Mouse (Mus musculus) erythroblast, embryonic 14.5 days (primary cell): ENCODE measurements around the gene Celsr1. TPM values are rescaled to one million over a fixed set of nuclear protein-coding genes. Genes with fewer than 3 reads are reported as not detected.

Experiments used
- H3K27me3 ChIP-seq: 2 replicates; pipeline ENCODE4 v1.6.1; 2012; ENCODE audit warnings: inconsistent platforms; ENCODE audit not compliant: control insufficient read depth
- H3K36me3 ChIP-seq: 2 replicates; pipeline ENCODE4 v1.6.1; 2012; ENCODE audit warnings: mild to moderate bottlenecking, inconsistent platforms; ENCODE audit not compliant: control insufficient read depth
- H3K4me1 ChIP-seq: 2 replicates; pipeline ENCODE4 v1.6.1; 2012; ENCODE audit warnings: inconsistent platforms; ENCODE audit not compliant: control insufficient read depth
- H3K4me3 ChIP-seq: replicated peaks from 2 replicates; pipeline ENCODE3; 2012; ENCODE audit warnings: moderate library complexity, mild to moderate bottlenecking, inconsistent platforms
- H3K9me3 ChIP-seq: 2 replicates; pipeline ENCODE4 v1.6.1; 2012; ENCODE audit warnings: low read length, inconsistent platforms, mixed read lengths; ENCODE audit not compliant: control insufficient read depth
- GATA1 ChIP-seq: IDR thresholded peaks from 2 replicates; pipeline ENCODE4 v1.6.1; 2012; ENCODE audit warnings: low read length, inconsistent platforms, mixed read lengths
- TAL1 ChIP-seq: IDR thresholded peaks from 3 replicates; pipeline ENCODE4 v1.6.1; 2012; ENCODE audit warnings: low read length, inconsistent platforms, mixed read lengths
- polyA plus RNA-seq: library from polyadenylated mRNA; stranded (reverse); fragments of >175 nt; gene quantifications from 2 replicates; pipeline ENCODE4 v1.2.3, GENCODE M21; 2012

The Celsr1 gene
- polyA plus RNA-seq, 1 experiment = 0.01 TPM

GRCm38 (mm10) chr15:85900318-85900717 is 133.3 kb downstream of the Celsr1 start:
- no peak for TF ChIP-seq TAL1
- no peak for TF ChIP-seq GATA1
- H3K4me3 ChIP-seq = no peak overlapping the region
- no peaks in the 10 kb centered on the region for H3K9me3 ChIP-seq
- H3K27me3 ChIP-seq = no peaks in the 10 kb centered on the region
- peaks cover 28% of the 10 kb centered on the region for H3K36me3 ChIP-seq
- H3K4me1 ChIP-seq = no peaks in the 10 kb centered on the region

GRCm38 (mm10) chr15:85899396-85899795 is 134.2 kb downstream of the Celsr1 start:
- Histone ChIP-seq H3K4me3 (no peak overlapping the region), H3K4me1 (no peaks in the 10 kb centered on the region), H3K9me3 (no peaks in the 10 kb centered on the region), H3K27me3 (no peaks in the 10 kb centered on the region), H3K36me3 (peaks cover 37% of the 10 kb centered on the region)
- no peak for TF ChIP-seq TAL1
- TF ChIP-seq GATA1 = no peak

DNA sequence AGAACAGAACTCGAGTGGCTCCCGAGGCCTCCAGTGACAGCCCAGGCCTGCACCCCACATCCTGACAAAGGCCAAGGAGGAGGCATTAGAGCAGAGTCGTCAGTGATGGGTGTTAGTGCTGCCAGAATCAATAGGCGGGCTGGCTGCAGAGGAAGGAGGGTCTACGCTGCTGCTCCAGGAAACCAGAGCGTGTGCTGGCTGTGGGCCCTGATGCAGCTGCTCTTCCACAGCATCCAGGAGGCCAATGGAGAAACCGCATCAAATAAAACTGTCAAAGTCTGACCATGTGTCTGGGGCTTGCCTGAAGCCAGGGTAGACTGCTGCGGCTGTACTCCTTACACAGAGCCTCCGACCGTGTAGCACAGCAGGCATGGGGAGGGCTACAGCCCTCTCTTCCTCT is 136.5 kb downstream of the Celsr1 start:
- TF ChIP-seq GATA1 (no peak), TAL1 (no peak)
- no peaks in the 10 kb centered on the region for H3K9me3 ChIP-seq
- peaks cover 60% of the 10 kb centered on the region for H3K36me3 ChIP-seq
- no peaks in the 10 kb centered on the region for H3K4me1 ChIP-seq
- no peaks in the 10 kb centered on the region for H3K27me3 ChIP-seq
- H3K4me3 ChIP-seq = no peak overlapping the region

GRCm38 (mm10) chr15:85896284-85896683 is 137.3 kb downstream of the Celsr1 start:
- Histone ChIP-seq H3K27me3 (no peaks in the 10 kb centered on the region), H3K4me1 (no peaks in the 10 kb centered on the region), H3K9me3 (no peaks in the 10 kb centered on the region), H3K36me3 (peaks cover 69% of the 10 kb centered on the region), H3K4me3 (no peak overlapping the region)
- TF ChIP-seq TAL1 (no peak), GATA1 (no peak)

- H3K9me3 ChIP-seq = no peaks in the 10 kb centered on the region
- H3K4me1 ChIP-seq = 0 out of 2 replicates have a peak, but pooled peaks cover 2% of the 10 kb centered on the region
- TF ChIP-seq TAL1 (no peak), GATA1 (no peak)
- H3K27me3 ChIP-seq = no peaks in the 10 kb centered on the region
- H3K36me3 ChIP-seq = peaks cover 83% of the 10 kb centered on the region
- no peak overlapping the region for H3K4me3 ChIP-seq
Observed at GRCm38 (mm10) chr15:85893871-85894270, 139.7 kb downstream of the Celsr1 start.

DNA sequence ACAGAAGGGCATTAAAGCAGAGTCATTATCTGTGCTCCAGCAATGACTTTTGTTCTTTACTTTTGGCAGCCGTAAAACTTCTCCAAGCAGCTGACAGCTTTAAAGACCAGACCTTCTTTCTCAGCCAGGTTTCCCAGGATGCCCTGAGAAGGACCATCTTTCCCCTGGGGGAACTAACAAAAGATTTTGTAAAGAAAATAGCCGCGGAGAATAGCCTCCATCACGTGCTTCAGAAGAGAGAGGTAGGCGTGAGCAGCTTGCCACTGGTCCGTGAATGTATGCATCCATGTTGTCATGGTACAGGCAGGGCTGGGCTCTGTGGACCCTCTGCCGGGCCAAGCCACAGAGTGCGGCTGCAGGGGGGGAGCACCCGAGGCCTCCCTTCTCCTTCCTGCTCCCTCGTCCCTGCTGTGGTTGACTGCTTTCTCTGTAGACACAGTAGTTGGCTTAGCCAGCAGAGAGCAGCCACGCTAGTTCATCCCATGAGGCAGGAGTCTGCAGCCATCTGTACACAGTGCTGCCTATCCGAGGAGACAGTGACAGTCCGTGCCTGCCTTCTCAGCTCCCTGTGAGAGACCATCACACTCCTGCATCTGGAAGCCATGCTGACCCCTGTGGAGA is 141.0 kb downstream of the Celsr1 start:
- Histone ChIP-seq H3K27me3 (no peaks in the 10 kb centered on the region), H3K9me3 (no peaks in the 10 kb centered on the region), H3K4me3 (no peak overlapping the region), H3K4me1 (0 out of 2 replicates have a peak, but pooled peaks cover 2% of the 10 kb centered on the region), H3K36me3 (peaks cover 80% of the 10 kb centered on the region)
- TF ChIP-seq TAL1 = no peak
- no peak for TF ChIP-seq GATA1

DNA sequence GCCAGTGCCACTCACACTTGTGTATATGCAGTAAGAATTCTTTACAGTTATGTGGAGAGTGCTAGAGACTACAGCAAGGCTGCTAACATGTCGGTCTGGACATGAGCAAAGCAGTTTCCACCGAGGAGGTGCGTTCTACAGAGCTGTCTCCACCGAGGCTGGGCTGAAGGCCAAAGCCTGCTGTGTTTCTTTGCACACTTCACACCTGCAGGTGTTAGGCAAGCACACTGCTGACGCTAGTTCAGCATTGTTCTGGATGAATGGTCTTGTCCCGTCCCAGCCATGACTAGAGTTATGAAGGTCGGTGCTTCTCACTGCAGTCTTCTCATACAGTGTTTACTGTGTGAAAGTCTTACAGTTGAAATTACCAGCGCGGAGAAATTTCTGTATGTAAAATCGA is 141.6 kb downstream of the Celsr1 start:
- TF ChIP-seq GATA1 (no peak), TAL1 (no peak)
- Histone ChIP-seq H3K4me3 (no peak overlapping the region), H3K27me3 (no peaks in the 10 kb centered on the region), H3K36me3 (peaks cover 74% of the 10 kb centered on the region), H3K9me3 (no peaks in the 10 kb centered on the region), H3K4me1 (0 out of 2 replicates have a peak, but pooled peaks cover 2% of the 10 kb centered on the region)

GRCm38 (mm10) chr15:85889235-85889634 is 144.3 kb downstream of the Celsr1 start:
- Histone ChIP-seq H3K36me3 (peaks cover 72% of the 10 kb centered on the region), H3K27me3 (no peaks in the 10 kb centered on the region), H3K4me1 (0 out of 2 replicates have a peak, but pooled peaks cover 2% of the 10 kb centered on the region), H3K4me3 (no peak overlapping the region), H3K9me3 (no peaks in the 10 kb centered on the region)
- TF ChIP-seq GATA1 (no peak), TAL1 (no peak)

- no peaks in the 10 kb centered on the region for H3K9me3 ChIP-seq
Observed at GRCm38 (mm10) chr15:85885606-85886005, 148.0 kb downstream of the Celsr1 start.

More at GRCm38 (mm10) chr15:85885606-85886005, 148.0 kb downstream of the Celsr1 start:
- Histone ChIP-seq H3K4me1 (peaks cover 5% of the 10 kb centered on the region), H3K27me3 (no peaks in the 10 kb centered on the region), H3K4me3 (no peak overlapping the region), H3K36me3 (peaks cover 53% of the 10 kb centered on the region)
- TF ChIP-seq TAL1 (no peak), GATA1 (no peak)
